Mouse (Mus musculus) liver, embryonic 16.5 days (tissue): ENCODE measurements around the gene Mcu. TPM values are rescaled to one million over a fixed set of nuclear protein-coding genes. Genes with fewer than 3 reads are reported as not detected.

Source experiments
- ATAC-seq: fragments of 200-750 bp; cut with Nextera tagmentation; 2 replicates; pipeline ENCODE4 v1.8.0; 2017; ENCODE audit warnings: low read depth, mild to moderate bottlenecking, moderate number of reproducible peaks, moderate library complexity
- H3K27ac ChIP-seq: fragments of 300-500 bp; sonication (generic); 2 replicates; pipeline ENCODE4 v1.5.1; 2014; ENCODE audit warnings: mild to moderate bottlenecking, low read length
- H3K27me3 ChIP-seq: fragments of 300-500 bp; sonication (generic); 2 replicates; pipeline ENCODE4 v1.6.1; 2014; ENCODE audit warnings: low read depth, low read length, mixed read lengths; ENCODE audit not compliant: control insufficient read depth, insufficient read depth
- H3K36me3 ChIP-seq: fragments of 300-500 bp; sonication (generic); 2 replicates; pipeline ENCODE4 v1.6.1; 2014; ENCODE audit warnings: mild to moderate bottlenecking; ENCODE audit not compliant: control insufficient read depth, insufficient read depth
- H3K4me1 ChIP-seq: fragments of 300-500 bp; sonication (generic); 2 replicates; pipeline ENCODE4 v1.6.1; 2014; ENCODE audit warnings: low read depth, low read length, mixed read lengths; ENCODE audit not compliant: control insufficient read depth
- H3K4me2 ChIP-seq: fragments of 300-500 bp; sonication (generic); 2 replicates; pipeline ENCODE4 v1.6.1; 2014; ENCODE audit warnings: low read depth, low read length, mixed read lengths
- H3K4me3 ChIP-seq: fragments of 300-500 bp; sonication (generic); 2 replicates; pipeline ENCODE4 v1.5.1; 2014; ENCODE audit warnings: low read depth, mild to moderate bottlenecking, low read length
- H3K9ac ChIP-seq: fragments of 300-500 bp; sonication (generic); 2 replicates; pipeline ENCODE4 v1.6.1; 2014; ENCODE audit warnings: low read depth, low read length
- H3K9me3 ChIP-seq: fragments of 300-500 bp; sonication (generic); replicated peaks from 2 replicates; pipeline ENCODE4 v1.6.1; 2016; ENCODE audit warnings: low read length; ENCODE audit not compliant: control insufficient read depth
- WGBS: fragments of 180-500 bp; shearing (Covaris S2); extraction: QIAGEN DNeasy Blood & Tissue Kit; methylation state at CpG from one replicate; pipeline ENCODE4 v1.1.7; 2014; ENCODE audit not compliant: insufficient replicate concordance; 5-methylcytosine and 5-hydroxymethylcytosine counted together
- polyA plus RNA-seq: library from polyadenylated mRNA; unstranded; fragments of >200 nt; fragmentation: Nextera tagmentation; extraction: Ambion mirVana; gene quantifications from 2 replicates; pipeline ENCODE4 v1.2.1, GENCODE M21; 2015

Gene Mcu
- polyA plus RNA-seq, 1 experiment from 2014 or later: 11.7 TPM

DNA sequence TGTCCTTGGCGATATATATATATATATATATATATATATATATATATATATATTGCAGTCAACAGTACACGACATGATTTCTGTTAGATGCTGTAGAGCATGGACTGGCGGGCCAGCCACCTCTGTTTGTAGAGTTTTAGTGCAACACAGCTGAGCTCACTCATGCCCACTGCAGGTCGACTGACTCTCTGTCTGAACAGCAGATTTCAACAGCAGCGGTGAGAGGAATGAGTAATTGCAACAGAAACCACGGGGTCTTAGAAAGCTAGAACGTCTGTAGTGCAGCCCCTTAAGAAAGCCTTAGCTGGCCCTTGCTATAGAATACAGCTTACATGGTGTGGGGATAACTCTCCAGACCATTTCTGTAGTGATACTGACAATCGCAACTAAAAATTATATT is 121.6 kb downstream of the Mcu start:
- Histone ChIP-seq H3K9ac (no peak overlapping the region), H3K27ac (no peak overlapping the region), H3K4me1 (no peaks in the 10 kb centered on the region), H3K27me3 (no peaks in the 10 kb centered on the region), H3K9me3 (no peaks in the 10 kb centered on the region), H3K4me3 (no peak overlapping the region), H3K36me3 (no peaks in the 10 kb centered on the region), H3K4me2 (no peak overlapping the region)
- 53% methylated on average over 8 of the region's 8 CpGs for WGBS
- no peak for ATAC-seq

DNA sequence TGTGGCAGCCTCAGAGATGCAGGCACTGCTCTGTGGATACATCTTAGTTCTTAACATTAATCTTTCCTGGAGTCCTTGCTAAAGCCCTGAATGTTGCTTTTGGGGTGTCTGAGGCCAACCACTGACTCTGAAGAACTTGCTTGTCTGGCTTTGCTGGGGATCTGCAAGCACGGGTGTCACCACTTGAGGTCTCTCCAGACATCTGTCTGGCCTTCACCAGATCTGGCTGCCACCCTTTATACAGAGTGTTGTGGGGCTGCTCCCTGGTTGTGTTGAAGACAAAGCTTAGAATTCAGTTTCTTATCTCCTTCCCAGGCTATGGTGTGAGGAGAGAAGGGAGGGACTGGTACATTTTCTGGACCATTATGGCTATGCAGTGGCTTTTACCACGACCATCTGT is 122.4 kb downstream of the Mcu start:
- Histone ChIP-seq H3K27ac (no peak overlapping the region), H3K36me3 (no peaks in the 10 kb centered on the region), H3K9me3 (no peaks in the 10 kb centered on the region), H3K4me3 (no peak overlapping the region), H3K27me3 (no peaks in the 10 kb centered on the region), H3K4me2 (no peak overlapping the region), H3K4me1 (no peaks in the 10 kb centered on the region), H3K9ac (no peak overlapping the region)
- WGBS: 15% methylated on average over 2 of the region's 2 CpGs
- no peak for ATAC-seq

DNA sequence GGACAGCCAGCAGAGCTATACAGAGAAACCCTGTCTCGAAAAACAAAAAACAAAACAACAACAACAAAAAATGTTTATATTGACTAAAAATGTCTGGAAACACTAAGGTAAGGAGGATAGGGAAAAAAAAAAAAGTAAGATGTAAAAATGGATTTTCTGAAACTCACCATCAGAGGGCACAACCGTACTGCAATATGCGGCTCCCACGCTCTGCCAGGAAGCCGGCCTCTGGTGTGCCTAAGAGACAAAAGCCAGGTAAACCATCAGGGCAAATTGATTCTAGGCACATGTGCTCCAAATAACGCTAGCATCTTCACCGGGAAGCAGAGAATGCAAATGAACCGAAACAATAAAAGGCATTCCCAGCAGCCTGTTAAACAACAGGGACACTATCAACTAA is 125.6 kb downstream of the Mcu start:
- Histone ChIP-seq H3K36me3 (no peaks in the 10 kb centered on the region), H3K4me2 (no peak overlapping the region), H3K9me3 (no peaks in the 10 kb centered on the region), H3K27ac (no peak overlapping the region), H3K27me3 (no peaks in the 10 kb centered on the region), H3K4me1 (no peaks in the 10 kb centered on the region), H3K4me3 (no peak overlapping the region), H3K9ac (no peak overlapping the region)
- ATAC-seq: no peak
- WGBS: 79% methylated on average over 8 of the region's 8 CpGs

DNA sequence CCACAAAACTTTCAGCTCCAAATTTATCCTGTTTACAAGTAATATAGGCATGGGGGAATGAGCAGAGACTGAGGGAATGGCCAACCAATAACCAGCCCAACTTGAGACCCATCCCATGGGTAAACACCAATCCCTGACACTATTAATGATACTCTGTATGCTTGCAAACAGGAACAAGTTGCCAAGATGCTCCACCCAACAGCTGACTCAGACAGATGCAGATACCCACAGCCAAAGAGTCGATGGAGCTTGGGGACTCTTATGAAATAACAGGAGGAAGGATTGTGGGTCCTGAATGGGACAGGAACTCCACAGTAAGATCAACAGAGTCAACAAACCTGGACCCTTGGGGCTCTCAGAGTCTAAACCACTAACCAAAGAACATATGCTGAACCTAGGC is 127.1 kb downstream of the Mcu start:
- H3K9me3 ChIP-seq: no peaks in the 10 kb centered on the region
- no peak overlapping the region for H3K4me3 ChIP-seq
- no peaks in the 10 kb centered on the region for H3K36me3 ChIP-seq
- H3K9ac ChIP-seq: no peak overlapping the region
- no peaks in the 10 kb centered on the region for H3K27me3 ChIP-seq
- no peaks in the 10 kb centered on the region for H3K4me1 ChIP-seq
- no peak overlapping the region for H3K4me2 ChIP-seq
- ATAC-seq: no peak
- H3K27ac ChIP-seq: no peak overlapping the region
- 78% methylated on average over 1 of the region's 1 CpGs for WGBS

DNA sequence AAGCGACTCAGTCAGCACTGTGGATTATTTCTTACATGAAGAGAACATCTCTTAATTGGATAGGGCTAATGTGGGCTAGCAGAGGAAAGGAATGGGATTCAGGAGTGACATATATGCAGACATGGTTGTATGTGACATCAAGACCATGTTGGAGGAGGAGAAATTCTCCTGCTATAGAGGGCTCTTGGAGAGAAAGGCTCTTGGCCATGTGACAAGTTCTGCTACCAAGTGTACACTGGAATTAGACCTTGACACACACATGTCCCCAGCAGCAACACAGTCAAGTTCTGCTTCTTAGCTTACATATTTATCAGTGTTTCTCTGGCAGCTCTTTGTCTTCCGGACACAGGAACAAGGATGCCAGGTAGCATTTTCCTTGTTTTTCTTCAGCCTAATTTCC is 129.1 kb downstream of the Mcu start:
- ATAC-seq: no peak
- WGBS: 70% methylated on average over 2 of the region's 2 CpGs

DNA sequence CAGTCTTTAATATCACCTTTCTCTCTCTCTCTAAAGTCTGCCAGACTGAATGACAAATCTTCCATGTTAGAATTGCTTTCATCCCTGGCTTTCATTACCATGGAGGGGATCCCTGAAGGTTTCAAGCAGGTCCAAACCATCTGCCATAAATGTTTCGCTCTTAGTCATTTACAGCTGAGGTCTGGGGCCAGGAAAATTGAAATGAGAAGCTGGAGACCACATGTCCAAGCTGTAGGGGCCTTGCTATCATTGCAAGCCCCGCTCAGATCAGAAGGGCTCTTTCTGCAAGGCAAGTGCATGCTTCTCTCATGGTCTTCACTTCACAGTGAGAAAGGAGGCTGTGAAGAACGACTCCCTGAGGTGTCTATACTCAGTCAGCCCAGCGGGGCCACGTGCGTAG is 132.2 kb downstream of the Mcu start:
- no peak overlapping the region for H3K4me3 ChIP-seq
- H3K27me3 ChIP-seq: no peaks in the 10 kb centered on the region
- H3K9me3 ChIP-seq: no peaks in the 10 kb centered on the region
- no peak for ATAC-seq
- WGBS: 78% methylated on average over 6 of the region's 6 CpGs
- H3K9ac ChIP-seq: no peak overlapping the region
- H3K4me2 ChIP-seq: no peak overlapping the region
- H3K4me1 ChIP-seq: no peaks in the 10 kb centered on the region
- no peak overlapping the region for H3K27ac ChIP-seq
- H3K36me3 ChIP-seq: no peaks in the 10 kb centered on the region

More for the DNA sequence above, 129.1 kb downstream of the Mcu start:
- Histone ChIP-seq H3K27ac (no peak overlapping the region), H3K4me2 (no peak overlapping the region), H3K9ac (no peak overlapping the region), H3K27me3 (no peaks in the 10 kb centered on the region), H3K36me3 (no peaks in the 10 kb centered on the region), H3K9me3 (no peaks in the 10 kb centered on the region), H3K4me3 (no peak overlapping the region), H3K4me1 (no peaks in the 10 kb centered on the region)

DNA sequence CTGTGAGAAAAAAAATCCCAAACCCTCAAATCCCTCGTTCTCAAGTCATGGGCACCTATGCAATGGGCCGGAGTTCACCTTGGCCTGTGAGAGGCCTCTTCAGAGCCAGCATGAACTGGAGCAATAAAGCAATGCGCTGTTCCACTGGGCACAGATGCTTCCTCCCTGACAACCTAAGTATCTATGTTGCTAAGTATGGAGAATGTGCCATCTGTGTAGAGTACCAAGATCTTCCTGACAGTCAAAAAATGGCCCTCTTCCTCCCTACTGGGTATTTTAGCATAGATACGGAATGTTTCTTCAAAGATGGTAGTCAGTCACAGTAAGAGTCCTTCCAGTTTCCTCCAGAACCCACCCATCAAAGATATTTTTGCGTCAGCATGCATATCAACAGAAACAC is 135.1 kb downstream of the Mcu start:
- ATAC-seq: no peak
- no peak overlapping the region for H3K4me3 ChIP-seq
- no peak overlapping the region for H3K9ac ChIP-seq
- no peaks in the 10 kb centered on the region for H3K27me3 ChIP-seq
- H3K27ac ChIP-seq: no peak overlapping the region
- no peak overlapping the region for H3K4me2 ChIP-seq
- 73% methylated on average over 5 of the region's 5 CpGs for WGBS
- H3K36me3 ChIP-seq: no peaks in the 10 kb centered on the region
- H3K4me1 ChIP-seq: no peaks in the 10 kb centered on the region
- H3K9me3 ChIP-seq: 0 out of 2 replicates have a peak, but pooled peaks cover 2% of the 10 kb centered on the region

DNA sequence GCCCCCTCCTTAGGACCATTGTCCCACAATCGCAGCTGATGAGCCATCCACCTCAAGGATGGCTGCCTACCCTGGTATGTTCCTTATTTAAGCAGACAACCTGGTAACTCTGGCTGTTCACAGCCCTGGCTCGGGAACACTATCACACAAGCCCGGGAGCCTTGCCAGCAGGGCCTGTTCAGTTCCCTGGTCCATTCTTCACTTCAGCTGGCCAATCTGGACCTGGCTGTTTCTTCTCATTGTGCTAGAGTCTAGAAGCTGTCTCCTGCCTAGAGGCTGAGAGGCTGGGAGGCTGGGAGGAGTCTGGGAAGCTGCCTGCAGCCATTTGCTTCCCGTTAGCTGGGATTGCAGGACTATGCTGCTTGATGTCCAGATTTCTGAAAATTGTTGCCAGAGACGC is 146.0 kb downstream of the Mcu start:
- no peak overlapping the region for H3K27ac ChIP-seq
- no peak overlapping the region for H3K4me3 ChIP-seq
- no peaks in the 10 kb centered on the region for H3K4me1 ChIP-seq
- H3K9ac ChIP-seq: no peak overlapping the region
- H3K4me2 ChIP-seq: no peak overlapping the region
- no peak for ATAC-seq
- no peaks in the 10 kb centered on the region for H3K9me3 ChIP-seq
- no peaks in the 10 kb centered on the region for H3K27me3 ChIP-seq
- WGBS: 60% methylated on average over 5 of the region's 5 CpGs
- H3K36me3 ChIP-seq: no peaks in the 10 kb centered on the region

DNA sequence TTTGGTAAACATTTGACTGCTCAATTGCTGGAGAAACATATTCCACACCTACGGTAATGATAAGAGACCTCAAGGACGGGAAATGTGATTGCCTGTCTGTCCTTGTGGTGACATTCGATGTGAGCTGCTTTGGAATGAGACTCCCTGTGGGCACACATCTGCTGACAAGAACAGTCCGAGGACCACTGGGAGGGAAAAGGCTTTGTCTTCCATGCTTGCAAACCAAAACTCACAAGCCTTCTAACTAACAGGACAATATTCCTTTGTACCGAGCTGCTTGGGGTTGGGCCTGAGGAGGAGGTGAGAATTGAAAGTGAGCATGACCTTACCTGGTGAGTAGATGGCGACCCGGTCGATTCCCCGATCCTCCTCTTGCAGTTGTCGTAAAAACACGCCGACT is 149.2 kb downstream of the Mcu start:
- no peak overlapping the region for H3K4me2 ChIP-seq
- no peak overlapping the region for H3K4me3 ChIP-seq
- no peaks in the 10 kb centered on the region for H3K4me1 ChIP-seq
- no peak overlapping the region for H3K9ac ChIP-seq
- no peaks in the 10 kb centered on the region for H3K27me3 ChIP-seq
- no peak for ATAC-seq
- H3K9me3 ChIP-seq: no peaks in the 10 kb centered on the region
- WGBS: 78% methylated on average over 12 of the region's 12 CpGs
- H3K27ac ChIP-seq: no peak overlapping the region
- no peaks in the 10 kb centered on the region for H3K36me3 ChIP-seq

DNA sequence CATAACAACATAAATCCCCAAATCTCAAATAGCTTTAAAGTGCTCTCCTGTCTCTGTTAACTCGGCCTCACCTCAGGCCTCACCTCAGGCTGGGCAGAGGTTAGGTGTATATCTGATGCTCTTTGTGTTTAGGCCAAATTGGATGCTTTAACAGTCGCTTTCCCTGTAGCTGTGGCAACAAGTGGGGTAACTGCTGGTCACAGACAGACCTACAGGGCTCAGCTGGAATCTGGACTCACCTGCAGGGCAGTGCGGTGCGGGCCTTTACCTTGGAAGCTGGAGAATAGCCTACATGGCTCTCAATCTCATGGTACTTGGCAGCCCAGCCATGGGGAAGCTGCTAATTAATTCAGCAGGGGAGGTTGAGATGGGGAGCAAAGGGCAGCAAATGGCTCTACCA is 149.9 kb downstream of the Mcu start:
- Histone ChIP-seq H3K9me3 (no peaks in the 10 kb centered on the region), H3K36me3 (no peaks in the 10 kb centered on the region), H3K27ac (no peak overlapping the region), H3K4me2 (no peak overlapping the region), H3K9ac (no peak overlapping the region), H3K4me1 (no peaks in the 10 kb centered on the region), H3K4me3 (no peak overlapping the region), H3K27me3 (no peaks in the 10 kb centered on the region)
- no peak for ATAC-seq
- WGBS: 75% methylated on average over 4 of the region's 4 CpGs
